Mouse (Mus musculus): ENCODE data around the gene Olfr92.

- no peak for TF ChIP-seq CTCF (IDR thresholded peaks at IDR 0.05; ENCODE audit: low read depth)
- no peak for TF ChIP-seq EP300 (optimal IDR thresholded peaks at IDR 0.05)
These were observed 49.8 kb downstream of the Olfr92 start for GRCm38 (mm10) chr17:37070121-37070520.
